Mouse (Mus musculus) liver, adult 2 months (tissue): ENCODE results near the gene Odf3l2.

Source experiments
- CTCF ChIP-seq: fragments of 200-500 bp; IDR thresholded peaks from 2 replicates; pipeline ENCODE4 v1.5.1; 2011; ENCODE audit warnings: low read depth, low read length, control low read depth
- POLR2A ChIP-seq: fragments of 200-500 bp; IDR thresholded peaks from 2 replicates; pipeline ENCODE4 v1.6.1; 2011; ENCODE audit warnings: low read length, control low read depth; ENCODE audit not compliant: insufficient read depth; ENCODE audit errors: extremely low read depth

DNA sequence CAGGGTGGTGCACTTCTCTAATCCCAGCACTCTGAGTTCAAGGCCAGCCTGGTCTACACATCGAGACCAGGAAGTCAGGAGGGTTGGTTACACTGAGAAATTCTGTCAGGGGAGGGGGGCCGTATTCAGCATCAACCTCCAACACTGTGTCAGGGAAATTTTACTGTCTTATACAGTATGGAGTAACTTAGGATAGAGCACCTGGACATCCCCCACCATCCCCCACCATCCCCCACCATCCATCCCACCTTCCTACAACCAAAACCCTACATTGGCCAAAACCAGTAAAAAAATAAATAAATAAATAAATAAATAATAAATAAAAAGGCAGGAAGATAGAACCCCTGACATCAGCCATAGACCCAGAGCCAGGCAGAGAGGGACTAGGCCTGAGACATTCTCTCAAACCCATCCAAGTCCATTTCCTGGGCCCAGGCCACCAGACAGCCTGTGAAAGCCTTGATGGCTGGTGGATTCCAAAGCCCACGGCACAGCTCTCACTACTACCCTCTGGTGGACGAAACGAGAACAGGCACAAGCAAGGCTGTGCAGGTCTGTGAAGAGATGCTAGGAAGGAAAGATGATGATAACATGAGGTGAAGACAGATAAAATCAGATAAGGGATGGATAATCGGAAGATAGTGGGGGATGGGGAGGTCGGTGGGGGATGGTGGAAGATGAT lies 3.7 kb upstream of the Odf3l2 start:
- TF ChIP-seq CTCF, result peak; percentile 93
- TF ChIP-seq POLR2A, result no peak
